8 mouse cellular contexts compared by ENCODE assay signal in the genomic region with DNA sequence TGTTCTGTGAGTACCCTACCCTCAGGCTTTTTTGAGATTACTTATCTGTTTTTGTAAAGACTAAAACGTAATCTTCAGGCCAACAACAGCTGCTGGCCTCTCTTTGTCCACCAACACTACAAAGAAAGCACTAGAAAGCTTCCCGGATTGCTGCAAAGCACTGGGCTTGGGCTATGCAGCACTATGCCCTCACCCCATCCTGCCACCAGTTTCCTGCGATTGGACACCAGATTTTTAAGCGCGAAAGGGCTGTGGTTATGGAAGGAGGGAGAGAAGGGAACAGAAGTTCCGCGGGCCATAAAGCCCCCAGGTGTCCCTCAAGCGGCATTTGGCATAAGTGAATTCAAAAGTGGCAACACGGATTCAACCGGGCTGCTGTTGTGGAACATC. TPM values are rescaled to one million over a fixed set of nuclear protein-coding genes. Genes with fewer than 3 reads are reported as not detected.
DNase-seq lines count a peak whose midpoint lies in the region; ATAC-seq and TF ChIP-seq lines count a peak whose summit lies in the region.

No protein-coding gene starts in this region.

- peak overlapping the region; percentile 99 for H3K9ac ChIP-seq in embryonic facial prominence, embryonic 11.5 days (replicated peaks; ENCODE audit: low read length)
- H3K9ac ChIP-seq in hindbrain, embryonic 15.5 days: peak overlapping the region; percentile 83
- peak overlapping the region; percentile 96 for H3K9ac ChIP-seq in lung, embryonic 16.5 days (ENCODE audit: low read length)

- peaks cover 19% of the 10 kb centered on the region for H3K4me1 ChIP-seq in megakaryocyte, embryonic 14.5 days
- H3K4me1 ChIP-seq in bone marrow macrophage, adult 2 months (ENCODE audit: control insufficient read depth, insufficient read depth, low read length): no peaks in the 10 kb centered on the region
- H3K4me1 ChIP-seq in embryonic facial prominence, embryonic 11.5 days (ENCODE audit: control insufficient read depth, insufficient read depth, low read length): no peaks in the 10 kb centered on the region
- H3K4me1 ChIP-seq in hindbrain, embryonic 15.5 days (replicated peaks): peaks cover 16% of the 10 kb centered on the region
- H3K4me1 ChIP-seq in lung, embryonic 16.5 days (replicated peaks; ENCODE audit: control insufficient read depth, insufficient read depth, low read length): peaks cover 6% of the 10 kb centered on the region; the same call in 1 of the 2 replicates

- ATAC-seq in megakaryocyte, adult 5-6 weeks (ENCODE audit: poor library complexity, severe bottlenecking): no peak
- no peak for ATAC-seq in embryonic facial prominence, embryonic 11.5 days (replicated peaks; ENCODE audit: insufficient number of reproducible peaks, low FRiP score, low TSS enrichment, low read depth)
- ATAC-seq in hindbrain, embryonic 15.5 days (ENCODE audit: low FRiP score, low read depth): 0 out of 2 replicates have a peak, but pooled peaks have one; percentile 27
- ATAC-seq in lung, embryonic 16.5 days (ENCODE audit: low read depth): peak; percentile 44; the same call in 1 of the 2 replicates

- peaks cover 21% of the 10 kb centered on the region for H3K27me3 ChIP-seq in megakaryocyte, embryonic 14.5 days (replicated peaks)
- H3K27me3 ChIP-seq in embryonic facial prominence, embryonic 11.5 days (ENCODE audit: control insufficient read depth, insufficient read depth, low read length): no peaks in the 10 kb centered on the region
- no peaks in the 10 kb centered on the region for H3K27me3 ChIP-seq in hindbrain, embryonic 15.5 days
- no peaks in the 10 kb centered on the region for H3K27me3 ChIP-seq in lung, embryonic 16.5 days (ENCODE audit: control insufficient read depth, insufficient read depth, low read depth, low read length)

- H3K9me3 ChIP-seq in megakaryocyte, embryonic 14.5 days: peaks cover 11% of the 10 kb centered on the region
- H3K9me3 ChIP-seq in embryonic facial prominence, embryonic 11.5 days (replicated peaks; ENCODE audit: control insufficient read depth, low read length): no peaks in the 10 kb centered on the region
- H3K9me3 ChIP-seq in hindbrain, embryonic 15.5 days: no peaks in the 10 kb centered on the region
- no peaks in the 10 kb centered on the region for H3K9me3 ChIP-seq in lung, embryonic 16.5 days (ENCODE audit: control insufficient read depth, low read length)

- WGBS in embryonic facial prominence, embryonic 11.5 days: under 1% methylated on average over 10 of the region's 10 CpGs
- WGBS in hindbrain, embryonic 15.5 days: under 1% methylated on average over 10 of the region's 10 CpGs
- under 1% methylated on average over 10 of the region's 10 CpGs for WGBS in lung, embryonic 16.5 days

- TF ChIP-seq POLR2A in bone marrow macrophage, adult 2 months (IDR thresholded peaks at IDR 0.05; ENCODE audit: borderline replicate concordance, low read depth, low read length): no peak

- no peak overlapping the region for H3K27ac ChIP-seq in bone marrow macrophage, adult 2 months (ENCODE audit: insufficient read depth, low read depth, low read length)
- peak overlapping the region; percentile 98 for H3K27ac ChIP-seq in embryonic facial prominence, embryonic 11.5 days (replicated peaks; ENCODE audit: low read depth, low read length)
- peak overlapping the region; percentile 93 for H3K27ac ChIP-seq in hindbrain, embryonic 15.5 days (replicated peaks)
- peak overlapping the region; percentile 98 for H3K27ac ChIP-seq in lung, embryonic 16.5 days (ENCODE audit: low read length)

- peak overlapping the region; percentile 95 for H3K4me3 ChIP-seq in megakaryocyte, embryonic 14.5 days (replicated peaks)
- H3K4me3 ChIP-seq in bone marrow macrophage, adult 2 months (ENCODE audit: insufficient read depth, low read length): peak overlapping the region; percentile 66
- H3K4me3 ChIP-seq in embryonic facial prominence, embryonic 11.5 days (ENCODE audit: low read depth, low read length): peak overlapping the region; percentile 87
- H3K4me3 ChIP-seq in hindbrain, embryonic 15.5 days: peak overlapping the region; percentile 71
- peak overlapping the region; percentile 93 for H3K4me3 ChIP-seq in lung, embryonic 16.5 days (ENCODE audit: low read length)

- H3K36me3 ChIP-seq in megakaryocyte, embryonic 14.5 days (replicated peaks; ENCODE audit: low read length): peaks cover 25% of the 10 kb centered on the region
- no peaks in the 10 kb centered on the region; the same call in 1 of the 2 replicates for H3K36me3 ChIP-seq in embryonic facial prominence, embryonic 11.5 days (replicated peaks; ENCODE audit: control insufficient read depth, insufficient read depth, low read depth, low read length)
- H3K36me3 ChIP-seq in hindbrain, embryonic 15.5 days: peaks cover 14% of the 10 kb centered on the region
- H3K36me3 ChIP-seq in lung, embryonic 16.5 days (ENCODE audit: control insufficient read depth, insufficient read depth, low read length): peaks cover 21% of the 10 kb centered on the region

- no peak for TF ChIP-seq CTCF in bone marrow macrophage, adult 2 months (IDR thresholded peaks at IDR 0.05; ENCODE audit: low read depth, low read length)

- H3K4me2 ChIP-seq in embryonic facial prominence, embryonic 11.5 days (ENCODE audit: low read depth, low read length): peak overlapping the region; percentile 73
- peak overlapping the region; percentile 55 for H3K4me2 ChIP-seq in hindbrain, embryonic 15.5 days
- H3K4me2 ChIP-seq in lung, embryonic 16.5 days (ENCODE audit: low read depth, low read length): peak overlapping the region; percentile 79

- DNase-seq in embryonic facial prominence, embryonic 11.5 days (ENCODE audit: low spot score): peak; percentile 75
- peak; percentile 28 for DNase-seq in thymus, postnatal 0 days (ENCODE audit: low spot score)
- DNase-seq in spleen, postnatal 36 days (ENCODE audit: low spot score in 2 of 2): no peak

RNA-seq across cellular contexts. Expression of a gene that starts 0.8 kb away (rescaled TPM):
- 0.56 and 1.5 TPM in 2 replicates for polyA plus RNA-seq in megakaryocyte, embryonic 14.5 days (2012; ENCODE audit: insufficient read depth, low replicate concordance)
- 2.5 and 2.6 TPM in 2 replicates for total RNA-seq in megakaryocyte, adult 5-6 weeks (2015)
- 1.1 and 1.8 TPM in 2 replicates for total RNA-seq in megakaryocyte, adult 5-6 weeks (2017)
- 0.32 and 0.39 TPM in 2 replicates for polyA plus RNA-seq in bone marrow macrophage, adult 2 months (2012; ENCODE audit: insufficient read depth, insufficient read length, missing spikeins)
- polyA plus RNA-seq in embryonic facial prominence, embryonic 11.5 days (2014; fragmentation: Nextera tagmentation; extraction: Ambion mirVana): 16.3 and 19.4 TPM in 2 replicates
- 7.4 and 7.8 TPM in 2 replicates for polyA plus RNA-seq in hindbrain, embryonic 15.5 days (2015; fragmentation: Nextera tagmentation; extraction: Ambion mirVana)
- polyA plus RNA-seq in lung, embryonic 16.5 days (2015; fragmentation: Nextera tagmentation; extraction: Ambion mirVana): 7.3 and 8.7 TPM in 2 replicates
- 2.5 and 2.7 TPM in 2 replicates for polyA plus RNA-seq in thymus, postnatal 0 days (2015; fragmentation: Nextera tagmentation; extraction: Ambion mirVana)

RNA-seq across cellular contexts. Expression of a gene that starts 44.4 kb away (rescaled TPM):
- polyA plus RNA-seq in megakaryocyte, embryonic 14.5 days (2012; ENCODE audit: insufficient read depth, low replicate concordance): 0.17 TPM in 1 of 2 replicates, not detected in the other
- 0.21 and 0.42 TPM in 2 replicates for total RNA-seq in megakaryocyte, adult 5-6 weeks (2015)
- total RNA-seq in megakaryocyte, adult 5-6 weeks (2017): 0.04 and 0.08 TPM in 2 replicates
- polyA plus RNA-seq in bone marrow macrophage, adult 2 months (2012; ENCODE audit: insufficient read depth, insufficient read length, missing spikeins): 0.11 and 0.20 TPM in 2 replicates
- polyA plus RNA-seq in embryonic facial prominence, embryonic 11.5 days (2014; fragmentation: Nextera tagmentation; extraction: Ambion mirVana): 8.8 and 10.2 TPM in 2 replicates
- 15.2 and 16.9 TPM in 2 replicates for polyA plus RNA-seq in hindbrain, embryonic 15.5 days (2015; fragmentation: Nextera tagmentation; extraction: Ambion mirVana)
- polyA plus RNA-seq in lung, embryonic 16.5 days (2015; fragmentation: Nextera tagmentation; extraction: Ambion mirVana): 2.6 and 2.9 TPM in 2 replicates
- 0.24 and 0.35 TPM in 2 replicates for polyA plus RNA-seq in thymus, postnatal 0 days (2015; fragmentation: Nextera tagmentation; extraction: Ambion mirVana)

RNA-seq across cellular contexts. Expression of a gene that starts 56.2 kb away (rescaled TPM):
- 3.3 and 6.1 TPM in 2 replicates for polyA plus RNA-seq in megakaryocyte, embryonic 14.5 days (2012; ENCODE audit: insufficient read depth, low replicate concordance)
- total RNA-seq in megakaryocyte, adult 5-6 weeks (2015): 79.7 and 91.7 TPM in 2 replicates
- total RNA-seq in megakaryocyte, adult 5-6 weeks (2017): 74.0 and 79.3 TPM in 2 replicates
- 76.7 and 83.5 TPM in 2 replicates for polyA plus RNA-seq in bone marrow macrophage, adult 2 months (2012; ENCODE audit: insufficient read depth, insufficient read length, missing spikeins)
- polyA plus RNA-seq in embryonic facial prominence, embryonic 11.5 days (2014; fragmentation: Nextera tagmentation; extraction: Ambion mirVana): 1.6 and 1.8 TPM in 2 replicates
- 1.3 and 1.5 TPM in 2 replicates for polyA plus RNA-seq in hindbrain, embryonic 15.5 days (2015; fragmentation: Nextera tagmentation; extraction: Ambion mirVana)
- polyA plus RNA-seq in lung, embryonic 16.5 days (2015; fragmentation: Nextera tagmentation; extraction: Ambion mirVana): 8.0 and 11.0 TPM in 2 replicates
- polyA plus RNA-seq in thymus, postnatal 0 days (2015; fragmentation: Nextera tagmentation; extraction: Ambion mirVana): 39.7 and 46.3 TPM in 2 replicates

Comparison
In these comparisons a context has a peak if more than half of its experiments do, and no peak if none do; other contexts are left out.
1. ATAC-seq: peak in hindbrain, embryonic 15.5 days (single experiment) and lung, embryonic 16.5 days (single experiment); none in megakaryocyte, adult 5-6 weeks (single experiment) and embryonic facial prominence, embryonic 11.5 days (single experiment).
2. DNase-seq: peak in embryonic facial prominence, embryonic 11.5 days (single experiment) and thymus, postnatal 0 days (single experiment); none in spleen, postnatal 36 days (0 of 2).
3. Peak in every context shown above with its lines, with median percentiles within 50 percentile points of each other: H3K4me3 ChIP-seq, H3K4me2 ChIP-seq and H3K9ac ChIP-seq.